Mouse (Mus musculus) R1 (cell line): Measurements from ENCODE around the gene Zcchc24.

Experiments
- DNase-seq: peaks from one replicate; pipeline ENCODE4 v3.0.0-alpha.2; 2018; ENCODE audit warnings: low read depth, low spot score

Zcchc24 gene

GRCm38 (mm10) chr14:25747996-25748756 lies 20.7 kb downstream of the Zcchc24 start:
- no peak for DNase-seq

GRCm38 (mm10) chr14:25746971-25747945 lies 21.6 kb downstream of the Zcchc24 start:
- DNase-seq: peak; percentile 38

GRCm38 (mm10) chr14:25746371-25746770 lies 22.5 kb downstream of the Zcchc24 start:
- DNase-seq: no peak

GRCm38 (mm10) chr14:25745365-25746184 lies 23.3 kb downstream of the Zcchc24 start:
- DNase-seq: no peak

GRCm38 (mm10) chr14:25742943-25743342 lies 25.9 kb downstream of the Zcchc24 start:
- DNase-seq: no peak

- no peak for DNase-seq
Observed at GRCm38 (mm10) chr14:25741840-25742367, 26.9 kb downstream of the Zcchc24 start.

- DNase-seq: no peak
Observed at GRCm38 (mm10) chr14:25741211-25741610, 27.6 kb downstream of the Zcchc24 start.

- DNase-seq: no peak
Observed at GRCm38 (mm10) chr14:25739957-25740565, 28.8 kb downstream of the Zcchc24 start.

GRCm38 (mm10) chr14:25738591-25739001 lies 30.2 kb downstream of the Zcchc24 start:
- DNase-seq: no peak

GRCm38 (mm10) chr14:25736589-25736988 lies 32.2 kb downstream of the Zcchc24 start:
- no peak for DNase-seq

- DNase-seq: no peak
Observed at GRCm38 (mm10) chr14:25736140-25736539, 32.7 kb downstream of the Zcchc24 start.

GRCm38 (mm10) chr14:25734736-25735716 lies 33.8 kb downstream of the Zcchc24 start:
- no peak for DNase-seq

GRCm38 (mm10) chr14:25727149-25727510 lies 41.7 kb downstream of the Zcchc24 start:
- DNase-seq: no peak

GRCm38 (mm10) chr14:25726226-25727148 lies 42.4 kb downstream of the Zcchc24 start:
- DNase-seq: peak; percentile 75

- DNase-seq: no peak
Observed at GRCm38 (mm10) chr14:25725690-25726089, 43.1 kb downstream of the Zcchc24 start.

- DNase-seq: no peak
Observed at GRCm38 (mm10) chr14:25725032-25725497, 43.8 kb downstream of the Zcchc24 start.

- DNase-seq: no peak
Observed at GRCm38 (mm10) chr14:25720962-25721707, 47.7 kb downstream of the Zcchc24 start.

- peak; percentile 90 for DNase-seq
Observed at GRCm38 (mm10) chr14:25719371-25719770, 49.5 kb downstream of the Zcchc24 start.
